52 mouse cellular contexts compared by ENCODE assay signal in genomic region chr2:122171292-122171691, GRCm38 (mm10). TPM values are rescaled to one million over a fixed set of nuclear protein-coding genes. Genes with fewer than 3 reads are reported as not detected.
"Had no signal": no experiment of that assay in that cellular context is flagged by ENCODE, and none has a peak within 500 bp of the region (broad histone marks: within the 10 kb centered on the region; RNA-seq: fewer than 3 reads in every experiment).

No protein-coding gene starts in this region.

- H3K9me3 ChIP-seq: heart, embryonic 10.5 days; heart, embryonic 12.5 days; heart, embryonic 13.5 days; heart, embryonic 15.5 days; hindbrain, embryonic 10.5 days; hindbrain, embryonic 12.5 days; hindbrain, embryonic 13.5 days; hindbrain, embryonic 15.5 days; intestine, embryonic 15.5 days; kidney, embryonic 15.5 days had no signal

- H3K27ac ChIP-seq: heart, embryonic 10.5 days; heart, embryonic 13.5 days; heart, embryonic 15.5 days; hindbrain, embryonic 10.5 days; hindbrain, embryonic 12.5 days; hindbrain, embryonic 13.5 days; hindbrain, embryonic 14.5 days; hindbrain, embryonic 15.5 days; hindbrain, postnatal 0 days; intestine, embryonic 15.5 days; kidney, embryonic 15.5 days; kidney, postnatal 0 days; layer of hippocampus, adult 2 months; left cerebral cortex, adult 2 months had no signal

- H3K36me3 ChIP-seq: heart, embryonic 10.5 days; heart, embryonic 12.5 days; heart, embryonic 13.5 days; heart, embryonic 15.5 days; hindbrain, embryonic 10.5 days; hindbrain, embryonic 12.5 days; hindbrain, embryonic 13.5 days; hindbrain, embryonic 15.5 days; intestine, embryonic 15.5 days; kidney, embryonic 15.5 days had no signal

- H3K27me3 ChIP-seq: heart, embryonic 12.5 days; heart, embryonic 13.5 days; heart, embryonic 15.5 days; hindbrain, embryonic 12.5 days; hindbrain, embryonic 13.5 days; hindbrain, embryonic 15.5 days; intestine, embryonic 15.5 days; kidney, embryonic 15.5 days had no signal

- H3K4me1 ChIP-seq: heart, embryonic 10.5 days; heart, embryonic 12.5 days; heart, embryonic 13.5 days; heart, embryonic 15.5 days; hindbrain, embryonic 10.5 days; hindbrain, embryonic 12.5 days; hindbrain, embryonic 13.5 days; hindbrain, embryonic 15.5 days; intestine, embryonic 15.5 days; kidney, embryonic 15.5 days had no signal

- H3K9ac ChIP-seq: heart, embryonic 12.5 days; heart, embryonic 13.5 days; heart, embryonic 15.5 days; hindbrain, embryonic 12.5 days; hindbrain, embryonic 13.5 days; hindbrain, embryonic 14.5 days; hindbrain, embryonic 15.5 days; intestine, embryonic 15.5 days; kidney, embryonic 15.5 days had no signal

- H3K4me3 ChIP-seq: heart, embryonic 10.5 days; heart, embryonic 12.5 days; heart, embryonic 13.5 days; heart, embryonic 15.5 days; hindbrain, embryonic 10.5 days; hindbrain, embryonic 12.5 days; hindbrain, embryonic 13.5 days; hindbrain, embryonic 15.5 days; intestine, embryonic 15.5 days; kidney, embryonic 15.5 days; layer of hippocampus, adult 2 months; left cerebral cortex, adult 2 months had no signal

- DNase-seq: heart, postnatal 10 days; heart, postnatal 14 days; heart, postnatal 36 days; heart, postnatal 4 days; kidney, adult 11 months; kidney, adult 18-20 months; kidney, adult 2 months; kidney, adult 8-10 months; kidney, adult 9 months; kidney, postnatal 10 days; kidney, postnatal 14 days; kidney, postnatal 25 days; kidney, postnatal 36 days; kidney, postnatal 4 days; layer of hippocampus, adult 9-11 months; layer of hippocampus, postnatal 36 days had no signal

RNA-seq across cellular contexts. Expression of gene Trim69, which starts 10.8 kb away (rescaled TPM):
- total RNA-seq: heart, postnatal 10 days; heart, postnatal 14 days; heart, postnatal 25 days; heart, postnatal 4 days; hematopoietic stem cell, adult 5-6 weeks; hindbrain, postnatal 0 days; layer of hippocampus, adult 18-20 months; layer of hippocampus, adult 2 months; layer of hippocampus, adult 8-10 months; layer of hippocampus, postnatal 10 days; layer of hippocampus, postnatal 14 days; layer of hippocampus, postnatal 25 days; layer of hippocampus, postnatal 36 days; left cerebral cortex, adult 18-20 months; left cerebral cortex, adult 2 months had no signal
- polyA plus RNA-seq: heart, embryonic 12.5 days; heart, embryonic 13.5 days; heart, embryonic 15.5 days; heart, embryonic 16.5 days; heart, postnatal 0 days; hindbrain, embryonic 10.5 days; hindbrain, embryonic 11.5 days; hindbrain, embryonic 12.5 days; hindbrain, embryonic 13.5 days; hindbrain, embryonic 14.5 days; hindbrain, embryonic 15.5 days; hindbrain, postnatal 0 days; intestine, embryonic 14.5 days; intestine, embryonic 15.5 days; intestine, embryonic 16.5 days; kidney, adult 2 months; kidney, embryonic 14.5 days; kidney, embryonic 15.5 days; kidney, embryonic 16.5 days; kidney, postnatal 0 days had no signal

RNA-seq across cellular contexts. Expression of gene Patl2, which starts 14.7 kb away (rescaled TPM):
- total RNA-seq: heart, postnatal 10 days; heart, postnatal 14 days; heart, postnatal 25 days; heart, postnatal 36 days; heart, postnatal 4 days; hematopoietic stem cell, adult 5-6 weeks; hindbrain, postnatal 0 days; layer of hippocampus, adult 18-20 months; layer of hippocampus, adult 2 months; layer of hippocampus, postnatal 10 days; layer of hippocampus, postnatal 25 days; left cerebral cortex, adult 2 months had no signal
- polyA plus RNA-seq: heart, embryonic 11.5 days; heart, embryonic 12.5 days; heart, embryonic 13.5 days; heart, embryonic 14.5 days; hindbrain, embryonic 10.5 days; hindbrain, embryonic 12.5 days; hindbrain, embryonic 13.5 days; hindbrain, embryonic 14.5 days; hindbrain, embryonic 15.5 days; intestine, embryonic 14.5 days; intestine, embryonic 15.5 days; kidney, adult 2 months; kidney, embryonic 14.5 days; kidney, embryonic 15.5 days; kidney, embryonic 16.5 days had no signal

RNA-seq across cellular contexts. Expression of gene Terb2, which starts 14.8 kb away (rescaled TPM):
- total RNA-seq: heart, postnatal 10 days; heart, postnatal 14 days; heart, postnatal 25 days; heart, postnatal 36 days; heart, postnatal 4 days; hematopoietic stem cell, adult 5-6 weeks; hindbrain, postnatal 0 days; layer of hippocampus, adult 18-20 months; layer of hippocampus, adult 2 months; layer of hippocampus, adult 8-10 months; layer of hippocampus, postnatal 10 days; layer of hippocampus, postnatal 14 days; layer of hippocampus, postnatal 25 days; layer of hippocampus, postnatal 36 days; left cerebral cortex, adult 18-20 months; left cerebral cortex, adult 2 months had no signal
- polyA plus RNA-seq: heart, embryonic 10.5 days; heart, embryonic 11.5 days; heart, embryonic 12.5 days; heart, embryonic 13.5 days; heart, embryonic 14.5 days; heart, embryonic 15.5 days; heart, embryonic 16.5 days; heart, postnatal 0 days; hindbrain, embryonic 10.5 days; hindbrain, embryonic 11.5 days; hindbrain, embryonic 12.5 days; hindbrain, embryonic 13.5 days; hindbrain, embryonic 14.5 days; hindbrain, embryonic 16.5 days; hindbrain, postnatal 0 days; inflammation-experienced regulatory T-cells, adult 6 months; intestine, embryonic 14.5 days; intestine, embryonic 15.5 days; intestine, embryonic 16.5 days; intestine, postnatal 0 days; kidney, adult 2 months; kidney, embryonic 14.5 days; kidney, embryonic 15.5 days; kidney, embryonic 16.5 days; kidney, postnatal 0 days; large intestine, adult 2 months had no signal
